8 mouse cellular contexts compared by ENCODE assay signal in the genomic region with DNA sequence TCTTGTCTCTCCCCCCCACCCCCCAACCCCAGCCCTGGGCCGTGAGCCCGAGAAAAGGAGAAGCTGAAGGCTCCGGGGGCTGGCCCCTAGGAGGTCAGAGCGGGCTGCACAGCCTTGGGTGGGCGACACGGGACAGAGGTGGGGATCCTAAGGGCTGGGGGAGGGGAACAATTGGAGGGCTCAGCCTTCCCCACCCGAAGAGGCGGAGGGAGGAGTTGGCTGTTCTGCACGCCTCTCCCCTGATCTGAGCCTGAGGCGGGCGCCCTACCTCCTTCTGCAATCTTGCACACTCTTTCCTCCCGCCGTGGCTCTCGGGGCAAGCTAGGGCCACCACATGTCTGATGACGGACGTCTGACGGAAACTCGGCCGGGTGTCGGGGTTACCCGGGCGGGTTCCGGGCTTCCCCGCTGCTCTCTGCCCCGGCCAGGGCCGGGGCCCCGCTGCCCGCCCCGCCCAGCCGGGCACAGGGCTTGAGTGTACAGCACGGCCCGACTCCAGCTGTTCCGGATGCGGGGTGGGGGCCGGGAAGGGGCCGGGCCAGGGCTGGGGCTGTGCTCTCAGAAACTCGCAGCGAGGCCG. TPM values are rescaled to one million over a fixed set of nuclear protein-coding genes. Genes with fewer than 3 reads are reported as not detected.
DNase-seq lines count a peak whose midpoint lies in the region; ATAC-seq and TF ChIP-seq lines count a peak whose summit lies in the region.

No protein-coding gene starts in this region.

- TF ChIP-seq POLR2A in testis, adult 2 months (IDR thresholded peaks at IDR 0.05; ENCODE audit: control insufficient read depth, low read depth, low read length) = no peak

- H3K4me1 ChIP-seq in testis, adult 2 months (ENCODE audit: control insufficient read depth, insufficient read depth, low read length) = peaks cover 24% of the 10 kb centered on the region
- H3K4me1 ChIP-seq in forebrain, embryonic 14.5 days (ENCODE audit: control insufficient read depth, insufficient read depth, low read length) = 0 out of 2 replicates have a peak, but pooled peaks cover 3% of the 10 kb centered on the region
- peaks cover 24% of the 10 kb centered on the region for H3K4me1 ChIP-seq in hindbrain, embryonic 15.5 days (replicated peaks)
- H3K4me1 ChIP-seq in lung, embryonic 16.5 days (replicated peaks; ENCODE audit: control insufficient read depth, insufficient read depth, low read length) = peaks cover 24% of the 10 kb centered on the region

- DNase-seq in testis, postnatal 14 days (ENCODE audit: low spot score) = no peak
- DNase-seq in forebrain, embryonic 14.5 days (ENCODE audit: low spot score) = no peak
- peak; percentile 76 for DNase-seq in splenic B cell, adult 2 months (ENCODE audit: low read depth, low spot score)
- DNase-seq in right cerebral cortex, postnatal 36 days (ENCODE audit: low spot score in 2 of 2) = no peak
- DNase-seq in left cerebral cortex, adult 2 months (ENCODE audit: extremely low spot score in 1 of 2, low spot score in 2 of 2) = no peak

- no peak for TF ChIP-seq CTCF in testis, adult 2 months (IDR thresholded peaks at IDR 0.05; ENCODE audit: control insufficient read depth, insufficient read depth, insufficient replicate concordance, low read depth, low read length)
- no peak for TF ChIP-seq CTCF in left cerebral cortex, adult 2 months (IDR thresholded peaks at IDR 0.05)

- no peaks in the 10 kb centered on the region for H3K9me3 ChIP-seq in forebrain, embryonic 14.5 days (replicated peaks; ENCODE audit: control insufficient read depth, low read length)
- no peaks in the 10 kb centered on the region for H3K9me3 ChIP-seq in hindbrain, embryonic 15.5 days
- H3K9me3 ChIP-seq in lung, embryonic 16.5 days (ENCODE audit: control insufficient read depth, low read length) = no peaks in the 10 kb centered on the region

- intact Hi-C loops in left cerebral cortex, adult 2 months (cut with DNase I) = loop anchor here (5.0 kb wide), 1 partner anchor 1629 kb away; no protein-coding TSS in a partner anchor

- peaks cover 33% of the 10 kb centered on the region for H3K27me3 ChIP-seq in testis, adult 2 months (ENCODE audit: control insufficient read depth, insufficient read depth, low read length)
- H3K27me3 ChIP-seq in forebrain, embryonic 14.5 days (replicated peaks; ENCODE audit: control insufficient read depth, insufficient read depth, low read length) = peaks cover 92% of the 10 kb centered on the region
- peaks cover 66% of the 10 kb centered on the region for H3K27me3 ChIP-seq in hindbrain, embryonic 15.5 days
- H3K27me3 ChIP-seq in lung, embryonic 16.5 days (ENCODE audit: control insufficient read depth, insufficient read depth, low read depth, low read length) = peaks cover 93% of the 10 kb centered on the region
- peaks cover 14% of the 10 kb centered on the region for H3K27me3 ChIP-seq in splenic B cell, adult 2 months (ENCODE audit: control insufficient read depth, insufficient read depth, low read length, poor library complexity, severe bottlenecking)

- H3K4me2 ChIP-seq in forebrain, embryonic 14.5 days (ENCODE audit: low read length) = peak overlapping the region; percentile 29; the same call in 1 of the 2 replicates
- peak overlapping the region; percentile 55 for H3K4me2 ChIP-seq in hindbrain, embryonic 15.5 days
- peak overlapping the region; percentile 65 for H3K4me2 ChIP-seq in lung, embryonic 16.5 days (ENCODE audit: low read depth, low read length)

- WGBS in forebrain, embryonic 14.5 days = under 1% methylated on average over 39 of the region's 39 CpGs
- WGBS in hindbrain, embryonic 15.5 days = under 1% methylated on average over 39 of the region's 39 CpGs
- under 1% methylated on average over 39 of the region's 39 CpGs for WGBS in lung, embryonic 16.5 days

- no peaks in the 10 kb centered on the region for H3K36me3 ChIP-seq in testis, adult 2 months (ENCODE audit: control insufficient read depth, insufficient read depth, low read length)
- H3K36me3 ChIP-seq in forebrain, embryonic 14.5 days (ENCODE audit: control insufficient read depth, insufficient read depth, low read length) = no peaks in the 10 kb centered on the region
- H3K36me3 ChIP-seq in hindbrain, embryonic 15.5 days = no peaks in the 10 kb centered on the region
- H3K36me3 ChIP-seq in lung, embryonic 16.5 days (ENCODE audit: control insufficient read depth, insufficient read depth, low read length) = no peaks in the 10 kb centered on the region
- no peaks in the 10 kb centered on the region for H3K36me3 ChIP-seq in splenic B cell, adult 2 months (ENCODE audit: control insufficient read depth, insufficient read depth, low read length, poor library complexity, severe bottlenecking)

- peak overlapping the region; percentile 6; the same call in 1 of the 2 replicates for H3K4me3 ChIP-seq in testis, adult 2 months (ENCODE audit: control insufficient read depth, low read depth, low read length)
- peak overlapping the region; percentile 11; the same call in 1 of the 2 replicates for H3K4me3 ChIP-seq in forebrain, embryonic 14.5 days (ENCODE audit: low read depth, low read length)
- H3K4me3 ChIP-seq in hindbrain, embryonic 15.5 days = peak overlapping the region; percentile 48
- H3K4me3 ChIP-seq in lung, embryonic 16.5 days (ENCODE audit: low read length) = peak overlapping the region; percentile 45
- H3K4me3 ChIP-seq in left cerebral cortex, adult 2 months = no peak overlapping the region

- ATAC-seq in forebrain, embryonic 14.5 days = no peak; the same call in 1 of the 2 replicates
- peak; percentile 73 for ATAC-seq in hindbrain, embryonic 15.5 days (ENCODE audit: low FRiP score, low read depth)
- ATAC-seq in lung, embryonic 16.5 days (ENCODE audit: low read depth) = peak; percentile 85

- no peak overlapping the region for H3K27ac ChIP-seq in testis, adult 2 months (ENCODE audit: control insufficient read depth, insufficient read depth, low read depth, low read length)
- no peak overlapping the region for H3K27ac ChIP-seq in forebrain, embryonic 14.5 days (ENCODE audit: low read depth, low read length)
- H3K27ac ChIP-seq in hindbrain, embryonic 15.5 days (replicated peaks) = peak overlapping the region; percentile 85
- H3K27ac ChIP-seq in lung, embryonic 16.5 days (ENCODE audit: low read length) = no peak overlapping the region
- H3K27ac ChIP-seq in left cerebral cortex, adult 2 months = no peak overlapping the region

- no peak overlapping the region for H3K9ac ChIP-seq in forebrain, embryonic 14.5 days (ENCODE audit: low read length)
- peak overlapping the region; percentile 47 for H3K9ac ChIP-seq in hindbrain, embryonic 15.5 days
- no peak overlapping the region for H3K9ac ChIP-seq in lung, embryonic 16.5 days (ENCODE audit: low read length)

RNA-seq across cellular contexts. Expression of gene Lbx1, which starts 0.8 kb away (rescaled TPM):
- polyA plus RNA-seq in testis, adult 2 months (2012; rRNA removed) = not detected in 2 replicates
- 0.09 TPM in 1 of 2 replicates, not detected in the other for polyA plus RNA-seq in forebrain, embryonic 14.5 days (2014; fragmentation: Nextera tagmentation; extraction: Ambion mirVana)
- polyA plus RNA-seq in hindbrain, embryonic 15.5 days (2015; fragmentation: Nextera tagmentation; extraction: Ambion mirVana) = 9.9 and 12.2 TPM in 2 replicates
- not detected in 2 replicates for polyA plus RNA-seq in lung, embryonic 16.5 days (2015; fragmentation: Nextera tagmentation; extraction: Ambion mirVana)
- total RNA-seq in left cerebral cortex, adult 2 months (2021) = not detected
